Mouse (Mus musculus) erythroid progenitor cell, adult 5-6 weeks (primary cell): ENCODE data around the gene Igsf8. TPM values are rescaled to one million over a fixed set of nuclear protein-coding genes. Genes with fewer than 3 reads are reported as not detected.

Experiments
- ATAC-seq: replicated peaks from 2 replicates; pipeline ENCODE4 v1.8.0; 2016; ENCODE audit warnings: moderate number of reproducible peaks, mild to moderate bottlenecking, moderate TSS enrichment, inconsistent platforms; ENCODE audit not compliant: poor library complexity, low FRiP score, severe bottlenecking
- total RNA-seq, 2 experiments: library from RNA; stranded (forward) in 1 of 2; stranded (reverse) in 1 of 2; fragments of 150-400 nt in 1 of 2; fragments of 186-747, 209-891 nt in 1 of 2; gene quantifications; 2 replicates each; pipeline versions ENCODE4 v1.2.3 to v1.2.4; 2015 to 2017; ENCODE audit warnings: low replicate concordance in 2 of 2

Igsf8 gene
- total RNA-seq, 2 experiments from 2014 or later: 3.3 to 15.1 TPM

- ATAC-seq: no peak
Observed at GRCm38 (mm10) chr1:172317946-172318345, 56.5 kb downstream of the Igsf8 start.

- ATAC-seq: no peak
Observed at GRCm38 (mm10) chr1:172318424-172319035, 57.1 kb downstream of the Igsf8 start.

GRCm38 (mm10) chr1:172319346-172319745, 57.9 kb downstream of the Igsf8 start:
- ATAC-seq: no peak

- no peak for ATAC-seq
Observed at GRCm38 (mm10) chr1:172319921-172320411, 58.5 kb downstream of the Igsf8 start.

- ATAC-seq: no peak
Observed at GRCm38 (mm10) chr1:172322725-172323124, 61.3 kb downstream of the Igsf8 start.

- ATAC-seq: no peak
Observed at GRCm38 (mm10) chr1:172323298-172323697, 61.9 kb downstream of the Igsf8 start.

GRCm38 (mm10) chr1:172323801-172324359, 62.4 kb downstream of the Igsf8 start:
- ATAC-seq: no peak

GRCm38 (mm10) chr1:172324725-172325124, 63.3 kb downstream of the Igsf8 start:
- ATAC-seq: peak; percentile 60; the same call in 1 of the 2 replicates

- no peak for ATAC-seq
Observed at GRCm38 (mm10) chr1:172325680-172326535, 64.5 kb downstream of the Igsf8 start.

GRCm38 (mm10) chr1:172326684-172327083, 65.2 kb downstream of the Igsf8 start:
- no peak for ATAC-seq

- no peak for ATAC-seq
Observed at GRCm38 (mm10) chr1:172327206-172328001, 66.0 kb downstream of the Igsf8 start.

- ATAC-seq: no peak
Observed at GRCm38 (mm10) chr1:172328041-172328440, 66.6 kb downstream of the Igsf8 start.

- no peak for ATAC-seq
Observed at GRCm38 (mm10) chr1:172328461-172328860, 67.0 kb downstream of the Igsf8 start.

GRCm38 (mm10) chr1:172329131-172329530, 67.7 kb downstream of the Igsf8 start, which contains the start of gene Kcnj9:
TSS of gene Kcnj9 (minus strand) at chr1:172329318.
- no peak for ATAC-seq

- no peak for ATAC-seq
Observed at GRCm38 (mm10) chr1:172329616-172330015, 68.2 kb downstream of the Igsf8 start.

GRCm38 (mm10) chr1:172331422-172331947, 70.0 kb downstream of the Igsf8 start:
- ATAC-seq: no peak

- no peak for ATAC-seq
Observed at GRCm38 (mm10) chr1:172332925-172333324, 71.5 kb downstream of the Igsf8 start.

GRCm38 (mm10) chr1:172333512-172333911, 72.1 kb downstream of the Igsf8 start:
- no peak for ATAC-seq

- ATAC-seq: no peak
Observed at GRCm38 (mm10) chr1:172335804-172336203, 74.4 kb downstream of the Igsf8 start.
